Mouse (Mus musculus): ENCODE data around the gene Mtrr. TPM values are rescaled to one million over a fixed set of nuclear protein-coding genes. Genes with fewer than 3 reads are reported as not detected.

The Mtrr gene
- polyA plus RNA-seq (2015; fragmentation: Nextera tagmentation; extraction: Ambion mirVana): 13.2 and 13.9 TPM in 2 replicates

GRCm38 (mm10) chr13:68581747-68582516 is at the start of gene Mtrr, which contains the start of gene Fastkd3:
Gene Mtrr (minus strand): TSS chr13:68582149.
Gene Fastkd3 (plus strand): TSS chr13:68582234.

DNA sequence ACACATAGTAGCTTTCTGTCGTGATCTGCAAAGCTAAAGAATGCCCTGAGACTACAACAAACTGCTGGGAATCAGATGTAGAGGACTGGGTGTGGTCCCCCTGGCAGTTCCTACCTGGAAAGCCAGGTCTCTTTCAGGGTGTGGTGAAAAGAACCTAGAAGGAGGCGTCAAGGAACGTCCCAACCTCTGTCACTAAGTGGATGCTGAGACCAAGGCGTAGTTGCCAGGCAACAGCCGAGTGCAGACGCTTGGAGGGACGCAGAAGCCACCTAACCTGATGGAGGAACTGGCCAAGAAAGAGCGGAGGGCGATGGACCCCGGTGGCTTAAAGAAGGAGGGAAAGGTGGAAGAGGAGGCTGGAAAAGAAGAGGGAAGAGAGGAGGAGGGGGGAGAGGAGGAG is 15.2 kb upstream of the Mtrr start, which contains the start of gene 1700001L19Rik:
Gene 1700001L19Rik, plus strand, starts transcription at position 223 of the 400 bp plus-strand sequence.

Other genes with a start within 250 kb of the Mtrr start
- 14.6 and 17.0 TPM in 2 replicates for gene Fastkd3, start 85 bp upstream of the Mtrr start, polyA plus RNA-seq (2015; fragmentation: Nextera tagmentation; extraction: Ambion mirVana)
- 0.17 TPM in 1 of 2 replicates, not detected in the other for gene 1700001L19Rik, start 15.3 kb upstream of the Mtrr start, polyA plus RNA-seq (2015; fragmentation: Nextera tagmentation; extraction: Ambion mirVana)

Measured in spleen, postnatal 0 days (tissue).